Mouse (Mus musculus) telencephalon, adult 2 months (tissue): ENCODE data around the gene Dqx1.

ENCODE experiments used
- DNase-seq: peaks from one replicate; pipeline ENCODE4 v3.0.0-alpha.2; 2011; ENCODE audit warnings: low read depth, low spot score

Gene Dqx1

DNA sequence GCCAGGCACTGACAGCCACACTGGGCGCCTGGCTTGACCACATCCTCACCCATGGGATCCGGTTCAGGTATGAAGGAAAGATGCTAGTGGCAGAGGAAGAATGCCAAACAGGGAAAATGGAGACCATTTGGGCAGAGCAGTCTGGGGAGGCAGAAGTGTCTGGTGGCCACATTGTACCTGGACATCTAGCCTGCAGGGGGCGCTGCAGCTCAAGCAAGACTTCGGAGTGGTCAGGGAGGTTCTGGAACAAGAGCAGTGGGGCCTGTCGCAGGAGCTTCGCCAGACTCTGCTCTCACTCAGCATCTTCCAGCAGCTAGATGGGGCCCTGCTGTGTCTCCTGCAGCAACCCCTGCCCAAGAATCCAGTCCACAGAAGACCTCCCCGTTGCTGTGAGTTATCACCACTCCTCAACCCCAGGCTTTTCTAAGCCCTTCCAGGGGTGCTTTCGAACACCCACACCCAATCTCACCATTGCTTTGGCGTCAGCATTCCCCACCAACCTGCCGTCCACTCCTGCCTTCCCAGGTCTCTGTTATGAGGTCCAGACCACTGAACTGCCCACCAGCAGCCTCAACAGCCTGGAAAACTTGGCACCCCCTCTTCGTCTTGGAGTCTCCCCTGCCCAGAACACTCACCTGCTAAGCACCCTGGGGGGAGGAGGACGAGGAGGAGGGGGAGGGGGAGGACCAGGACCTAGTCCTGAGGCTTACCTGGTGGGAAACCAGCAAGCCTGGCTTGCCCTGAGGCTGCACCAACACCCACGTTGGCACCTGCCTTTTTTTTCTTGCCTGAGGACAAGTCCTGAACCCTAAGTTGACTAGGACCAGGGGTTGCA is 50.1 kb downstream of the Dqx1 start:
- peak; percentile 31 for DNase-seq

DNA sequence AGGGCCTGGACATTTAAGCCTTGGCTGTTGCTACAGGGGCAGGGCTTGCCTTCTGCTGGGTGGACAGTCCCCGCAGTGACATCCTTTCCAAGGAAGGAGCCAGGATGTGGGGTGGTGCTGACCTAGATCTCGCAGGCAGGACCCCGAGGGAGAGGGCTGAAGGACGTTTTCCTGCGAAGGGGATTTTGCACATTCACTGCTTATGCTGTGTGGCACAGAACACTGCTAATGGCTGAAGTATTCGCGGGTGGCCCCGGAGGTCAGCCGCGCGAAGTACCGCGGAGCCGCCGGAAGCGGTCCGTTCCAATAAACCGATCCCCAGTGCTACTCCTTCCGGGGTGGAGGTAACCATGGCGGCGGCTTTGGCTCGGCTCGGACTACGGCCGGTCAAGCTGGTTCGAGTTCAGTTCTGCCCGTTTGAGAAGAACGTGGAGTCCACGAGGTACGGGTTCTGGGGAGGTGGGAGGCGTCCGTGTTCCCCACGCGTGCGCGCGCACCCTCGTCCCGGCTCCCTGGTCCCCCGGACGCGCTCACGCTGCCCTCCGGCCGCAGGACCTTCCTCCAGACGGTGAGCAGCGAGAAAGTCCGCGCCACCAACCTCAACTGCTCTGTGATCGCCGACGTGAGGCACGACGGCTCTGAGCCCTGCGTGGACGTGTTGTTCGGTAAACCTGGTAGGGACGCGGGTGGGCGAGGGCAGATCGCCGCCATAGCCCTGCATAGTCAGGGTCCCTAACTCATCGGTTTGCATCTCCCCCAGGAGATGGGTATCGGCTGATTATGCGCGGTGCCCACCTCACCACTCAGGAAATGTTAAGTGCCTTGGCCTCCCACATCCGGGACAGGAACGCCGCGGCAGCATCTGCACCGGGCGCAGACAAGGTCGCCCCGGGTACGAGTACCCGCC is 51.4 kb downstream of the Dqx1 start, which contains the start of gene Mrpl53:
Gene Mrpl53 (plus strand): TSS at position 279 of the 907 bp plus-strand sequence.
- peak; percentile 54 for DNase-seq

DNA sequence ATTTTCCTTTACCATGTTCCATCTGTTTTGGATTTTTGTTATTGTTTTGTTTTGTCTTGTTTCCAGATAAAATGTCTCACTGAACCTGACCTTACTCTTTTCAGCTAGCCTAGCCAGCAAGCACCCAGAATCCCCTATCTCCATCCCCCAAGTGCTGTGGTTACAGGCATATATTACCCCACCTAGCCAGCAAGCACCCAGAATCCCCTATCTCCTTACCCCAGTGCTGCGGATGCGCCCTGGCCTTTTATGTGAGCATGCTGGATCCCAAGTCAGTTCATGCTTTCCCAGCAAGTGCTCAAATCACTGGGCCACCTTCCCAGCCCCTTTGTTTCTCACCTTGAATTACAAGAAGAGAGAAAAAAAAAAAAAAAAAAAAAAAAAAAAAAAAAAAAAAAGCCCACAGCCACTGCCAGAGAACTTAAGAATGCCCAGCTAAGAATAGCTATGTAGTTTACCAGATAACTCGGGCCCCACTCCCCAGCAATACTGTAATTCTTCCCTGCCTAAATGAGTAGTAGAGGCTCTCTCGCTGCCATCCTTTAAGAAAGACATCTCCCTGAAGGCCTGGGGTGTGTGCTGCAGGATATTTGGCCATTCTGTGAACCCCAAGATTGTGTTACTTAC is 54.0 kb downstream of the Dqx1 start:
- DNase-seq: no peak

DNA sequence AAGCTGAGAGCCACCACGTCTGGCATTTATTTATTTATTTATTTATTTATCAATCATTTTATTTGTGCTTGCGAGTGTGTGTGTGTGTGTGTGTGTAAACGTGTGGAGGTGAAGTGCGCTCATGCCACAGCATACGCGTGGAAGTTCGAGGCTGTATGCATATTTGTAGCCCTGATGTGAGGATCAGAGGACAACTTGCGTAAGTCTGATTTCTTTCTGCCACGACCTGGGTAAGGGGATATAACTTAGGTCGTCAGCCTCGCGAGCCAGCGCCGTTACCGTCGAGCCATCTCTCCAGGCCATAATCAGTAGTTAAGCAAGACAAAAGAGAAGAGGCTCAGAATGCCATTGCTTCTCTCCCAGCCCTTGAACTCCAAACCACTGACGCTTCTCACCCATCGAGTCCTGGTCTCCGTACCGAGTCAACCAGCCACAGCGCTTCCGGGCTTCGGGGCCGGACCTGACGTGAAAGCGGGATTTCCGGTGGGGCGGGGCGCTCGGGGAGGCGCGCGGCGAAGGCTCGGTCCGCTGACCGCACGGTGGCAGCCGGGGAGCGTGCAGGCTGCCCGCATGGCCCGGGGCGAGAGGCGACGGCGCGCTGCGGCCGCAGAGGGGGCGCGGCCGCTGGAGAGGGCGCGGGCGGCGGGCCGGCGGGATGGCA is 57.5 kb downstream of the Dqx1 start, which contains the start of gene Mogs:
Gene Mogs (plus strand): TSS at position 486 of the 661 bp plus-strand sequence.
- no peak for DNase-seq

DNA sequence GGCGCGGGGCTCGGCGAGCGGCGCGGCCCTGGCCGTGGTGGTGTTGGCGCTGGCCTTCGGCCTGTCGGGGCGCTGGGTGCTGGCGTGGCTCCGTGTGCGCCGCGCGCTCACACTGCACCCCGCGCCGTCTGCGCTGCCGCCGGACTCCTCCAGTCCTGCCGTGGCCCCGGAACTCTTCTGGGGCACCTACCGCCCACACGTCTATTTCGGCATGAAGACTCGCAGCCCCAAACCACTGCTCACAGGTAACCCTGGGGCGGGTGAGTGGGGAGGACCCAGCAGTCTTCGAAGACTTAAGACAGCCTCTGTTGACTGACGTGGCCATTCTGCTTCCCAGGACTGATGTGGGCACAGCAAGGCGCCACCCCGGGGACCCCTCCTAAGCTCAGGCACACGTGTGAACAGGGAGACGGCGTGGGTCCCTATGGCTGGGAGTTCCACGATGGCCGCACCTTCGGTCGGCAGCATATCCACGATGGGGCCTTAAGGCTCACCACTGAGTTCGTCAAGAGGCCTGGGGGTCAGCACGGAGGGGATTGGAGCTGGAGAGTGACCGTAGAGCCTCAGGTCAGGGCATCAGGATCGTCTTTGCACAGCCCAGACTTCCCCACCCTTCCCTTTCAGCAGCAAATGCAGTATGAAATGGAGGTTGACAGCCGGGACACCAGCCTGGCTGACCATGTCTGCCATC is 58.2 kb downstream of the Dqx1 start:
- DNase-seq: no peak

DNA sequence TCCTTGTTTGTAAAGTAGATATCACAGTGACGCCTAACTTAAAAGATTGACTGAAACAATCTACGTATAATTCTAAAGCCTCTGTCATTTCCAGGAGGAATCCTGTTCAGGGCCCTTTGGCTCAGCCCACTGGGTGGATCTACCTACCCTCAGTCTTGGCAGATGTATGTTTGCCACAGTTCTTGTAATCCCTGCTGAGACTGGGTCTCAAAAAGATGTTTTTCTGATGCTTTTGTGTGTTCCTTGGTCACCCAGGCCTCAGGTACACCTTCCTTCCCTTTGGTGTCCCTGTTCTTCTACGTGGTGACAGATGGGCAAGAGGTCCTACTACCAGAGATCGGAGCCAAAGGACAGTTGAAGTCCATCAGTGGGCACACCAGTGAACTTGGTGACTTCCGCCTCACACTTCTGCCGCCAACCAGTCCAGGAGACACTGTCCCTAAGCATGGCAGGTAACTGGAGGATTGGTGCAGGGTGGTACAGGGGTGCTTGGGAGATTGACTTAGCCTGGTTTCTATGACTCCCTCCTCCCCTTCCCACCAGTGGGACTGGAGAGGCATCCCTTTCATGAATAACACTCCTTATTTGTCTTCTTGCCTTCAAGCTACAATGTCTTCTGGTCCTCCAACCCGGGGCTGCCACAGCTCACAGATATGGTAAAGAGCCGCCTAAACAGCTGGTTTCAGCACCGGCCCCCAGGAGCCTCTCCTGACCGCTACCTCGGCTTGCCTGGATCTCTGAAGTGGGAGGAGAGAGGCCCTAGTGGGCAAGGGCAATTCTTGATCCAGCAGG is 58.9 kb downstream of the Dqx1 start:
- DNase-seq: no peak
